Mouse (Mus musculus) C2C12 (cell line): ENCODE results near the gene Dppa4.

ENCODE experiments used
- CEBPB ChIP-seq: IDR thresholded peaks from one replicate; pipeline ENCODE4 v1.6.1; 2011; ENCODE audit warnings: low read depth, mild to moderate bottlenecking, control low read depth, moderate library complexity
- CTCF ChIP-seq: IDR thresholded peaks from one replicate; pipeline ENCODE4 v1.5.1; 2011; ENCODE audit not compliant: control insufficient read depth, insufficient read depth, insufficient read length
- FOSL1 ChIP-seq: IDR thresholded peaks from one replicate; pipeline ENCODE4 v1.8.0; 2011; ENCODE audit warnings: mild to moderate bottlenecking, low read length; ENCODE audit not compliant: poor library complexity, insufficient read depth, severe bottlenecking
- MAX ChIP-seq: IDR thresholded peaks from one replicate; pipeline ENCODE4 v1.6.1; 2011; ENCODE audit warnings: mild to moderate bottlenecking, control low read depth
- MYOD1 ChIP-seq: IDR thresholded peaks from one replicate; pipeline ENCODE4 v1.6.1; 2011; ENCODE audit warnings: low read depth; ENCODE audit not compliant: control insufficient read depth, insufficient read length
- MYOG ChIP-seq: IDR thresholded peaks from one replicate; pipeline ENCODE4 v1.6.1; 2011; ENCODE audit not compliant: control insufficient read depth, insufficient read length; ENCODE audit errors: extremely low read depth
- USF1 ChIP-seq: IDR thresholded peaks from one replicate; pipeline ENCODE4 v1.6.1; 2011; ENCODE audit warnings: low read depth, mild to moderate bottlenecking, control low read depth, moderate library complexity

DNA sequence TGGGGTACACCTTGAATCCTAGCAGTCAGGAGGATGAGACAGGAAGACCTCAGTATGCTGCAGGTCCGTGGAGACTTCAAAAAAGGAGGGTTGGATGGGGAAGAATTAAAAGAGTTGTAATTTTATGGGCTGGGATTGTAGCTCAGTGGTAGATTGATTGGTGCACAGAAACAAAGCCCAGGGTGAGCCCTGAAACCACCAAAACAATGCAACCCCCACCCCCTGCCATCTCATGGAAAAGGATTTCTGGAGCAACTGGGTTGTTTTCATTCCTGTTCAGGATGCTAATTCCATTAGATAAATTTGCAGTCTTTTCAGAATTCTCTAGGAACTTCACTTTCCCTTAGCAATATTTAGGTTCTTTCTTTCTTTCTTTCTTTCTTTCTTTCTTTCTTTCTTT is 732 bp upstream of the Dppa4 start:
- no peak for TF ChIP-seq CTCF
- TF ChIP-seq MAX: no peak
- TF ChIP-seq MYOG: no peak
- no peak for TF ChIP-seq USF1
- no peak for TF ChIP-seq MYOD1
- TF ChIP-seq CEBPB: no peak
- TF ChIP-seq FOSL1: no peak
